Mouse (Mus musculus) neural tube, embryonic 14.5 days (tissue): ENCODE results near the gene Kif24. TPM values are rescaled to one million over a fixed set of nuclear protein-coding genes. Genes with fewer than 3 reads are reported as not detected.
"Not testable (repeated sequence)": the region's sequence is repeated elsewhere in the genome, so short reads cannot be mapped to it uniquely, and the experiment has no call there.

Source experiments
- ATAC-seq: fragments of 200-750 bp; cut with Nextera tagmentation; 2 replicates; pipeline ENCODE4 v1.8.0; 2017; ENCODE audit warnings: low read depth, mild to moderate bottlenecking, moderate TSS enrichment, moderate library complexity
- H3K27ac ChIP-seq: fragments of 300-500 bp; sonication (generic); 2 replicates; pipeline ENCODE4 v1.5.1; 2014; ENCODE audit warnings: low read depth, mild to moderate bottlenecking, control low read depth, low read length, moderate library complexity, mixed read lengths
- H3K27me3 ChIP-seq: fragments of 300-500 bp; sonication (generic); 2 replicates; pipeline ENCODE4 v1.6.1; 2014; ENCODE audit warnings: low read length; ENCODE audit not compliant: control insufficient read depth, insufficient read depth
- H3K36me3 ChIP-seq: fragments of 300-500 bp; sonication (generic); 2 replicates; pipeline ENCODE4 v1.6.1; 2014; ENCODE audit warnings: low read length, mixed read lengths; ENCODE audit not compliant: control insufficient read depth, insufficient read depth
- H3K4me1 ChIP-seq: fragments of 300-500 bp; sonication (generic); 2 replicates; pipeline ENCODE4 v1.6.1; 2014; ENCODE audit warnings: low read length; ENCODE audit not compliant: control insufficient read depth, insufficient read depth
- H3K4me2 ChIP-seq: fragments of 300-500 bp; sonication (generic); 2 replicates; pipeline ENCODE4 v1.6.1; 2014; ENCODE audit warnings: mild to moderate bottlenecking, low read depth, low read length, control low read depth
- H3K4me3 ChIP-seq: fragments of 300-500 bp; sonication (generic); 2 replicates; pipeline ENCODE4 v1.5.1; 2014; ENCODE audit warnings: low read depth, low read length, control low read depth, mixed read lengths
- H3K9ac ChIP-seq: fragments of 300-500 bp; sonication (generic); replicated peaks from 2 replicates; pipeline ENCODE4 v1.6.1; 2014; ENCODE audit warnings: low read depth, mild to moderate bottlenecking, control low read depth, low read length, mixed read lengths
- H3K9me3 ChIP-seq: fragments of 300-500 bp; sonication (generic); 2 replicates; pipeline ENCODE4 v1.6.1; 2016; ENCODE audit warnings: low read length; ENCODE audit not compliant: control insufficient read depth
- WGBS: fragments of 180-500 bp; shearing (Covaris S2); extraction: QIAGEN DNeasy Blood & Tissue Kit; methylation state at CpG from one replicate; pipeline ENCODE4 v1.1.7; 2014; 5-methylcytosine and 5-hydroxymethylcytosine counted together
- polyA plus RNA-seq: library from polyadenylated mRNA; unstranded; fragments of >200 nt; fragmentation: Nextera tagmentation; extraction: Ambion mirVana; gene quantifications from 2 replicates; pipeline ENCODE4 v1.2.1, GENCODE M21; 2014

The Kif24 gene
- polyA plus RNA-seq, 1 experiment from 2014 or later = 2.3 TPM

DNA sequence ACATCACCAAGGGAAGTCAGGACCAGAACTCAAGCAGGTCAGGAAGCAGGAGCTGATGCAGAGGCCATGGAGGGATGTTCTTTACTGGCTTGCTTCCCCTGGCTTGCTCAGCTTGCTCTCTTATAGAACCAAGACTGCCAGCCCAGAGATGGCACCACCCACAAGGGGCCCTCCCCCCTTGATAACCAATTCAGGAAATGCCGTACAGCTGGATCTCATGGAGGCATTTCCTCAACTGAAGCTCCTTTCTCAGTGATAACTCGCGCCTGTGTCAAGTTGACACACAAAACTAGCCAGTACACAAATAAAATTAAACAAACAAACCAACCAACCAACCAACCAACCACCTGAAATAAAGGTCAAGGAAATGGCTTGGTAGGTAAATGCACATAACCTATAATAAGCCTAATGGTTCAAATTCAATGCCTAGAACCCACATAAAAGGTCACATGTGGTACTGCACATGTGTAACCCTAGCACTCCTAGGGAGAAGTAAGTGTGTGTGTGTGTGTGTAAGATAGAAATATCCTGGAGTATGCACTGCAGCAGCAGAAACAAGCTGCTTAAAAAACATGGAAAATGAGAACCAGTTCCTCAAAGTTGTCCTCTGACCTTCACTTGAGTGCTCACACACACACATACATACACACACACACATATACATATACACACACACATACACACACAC is 1.5 kb downstream of the Kif24 start:
- not testable (repeated sequence) for H3K4me3 ChIP-seq, H3K9ac ChIP-seq
- 79% methylated on average over 3 of the region's 3 CpGs for WGBS

DNA sequence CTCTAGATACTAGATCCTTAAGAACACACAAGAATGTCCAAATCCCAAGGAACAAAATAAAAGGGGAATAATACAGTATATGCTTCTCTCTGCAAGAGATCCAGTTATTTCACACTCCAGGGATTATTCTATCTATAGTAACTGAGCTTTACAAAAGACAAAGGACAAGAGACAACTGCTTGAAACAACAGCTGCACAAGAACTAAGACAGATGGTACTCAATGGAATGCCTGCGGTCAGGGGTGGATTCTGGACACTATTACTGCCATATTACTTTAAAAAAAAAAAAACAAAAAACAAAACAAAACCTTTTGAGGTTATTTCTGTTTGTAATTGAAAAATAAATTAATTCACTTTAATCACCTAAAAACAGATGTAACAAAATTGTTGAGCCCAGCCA is 4.0 kb downstream of the Kif24 start:
- Histone ChIP-seq H3K9me3 (no peaks in the 10 kb centered on the region), H3K36me3 (no peaks in the 10 kb centered on the region), H3K4me1 (peaks cover 4% of the 10 kb centered on the region; the same call in 1 of the 2 replicates), H3K27ac (no peak overlapping the region), H3K4me3 (no peak overlapping the region), H3K4me2 (no peak overlapping the region), H3K27me3 (no peaks in the 10 kb centered on the region), H3K9ac (no peak overlapping the region)
- WGBS = 93% methylated on average over 1 of the region's 1 CpGs
- ATAC-seq = no peak

More for the DNA sequence above, 1.5 kb downstream of the Kif24 start:
- ATAC-seq, H3K4me1 ChIP-seq, H3K36me3 ChIP-seq, H3K27me3 ChIP-seq, H3K9me3 ChIP-seq, H3K4me2 ChIP-seq, H3K27ac ChIP-seq: not testable (repeated sequence)

DNA sequence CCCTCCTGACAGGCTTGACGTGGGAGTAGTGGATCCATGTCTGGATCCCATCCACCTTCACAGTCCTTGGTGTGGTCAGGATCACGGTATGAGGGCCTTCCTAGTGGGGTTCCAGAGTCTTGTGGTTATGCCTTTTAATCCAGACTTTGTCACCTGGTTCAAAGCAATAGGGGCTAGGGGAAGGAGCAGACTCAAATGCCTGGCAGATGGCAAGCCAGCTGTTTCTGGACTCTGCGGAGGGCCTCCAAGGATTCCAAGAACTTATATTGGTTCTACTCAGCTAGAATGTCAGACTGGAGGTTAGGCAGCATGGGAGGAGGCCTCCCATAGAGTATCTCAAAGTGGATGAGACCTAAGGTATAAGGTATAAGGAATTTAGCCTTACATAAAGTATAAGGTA is 17.1 kb downstream of the Kif24 start:
- Histone ChIP-seq H3K36me3 (no peaks in the 10 kb centered on the region), H3K4me1 (no peaks in the 10 kb centered on the region), H3K27ac (no peak overlapping the region), H3K27me3 (no peaks in the 10 kb centered on the region), H3K9me3 (no peaks in the 10 kb centered on the region), H3K4me2 (no peak overlapping the region), H3K9ac (no peak overlapping the region), H3K4me3 (no peak overlapping the region)
- no peak for ATAC-seq
- 100% methylated on average over 3 of the region's 3 CpGs for WGBS

DNA sequence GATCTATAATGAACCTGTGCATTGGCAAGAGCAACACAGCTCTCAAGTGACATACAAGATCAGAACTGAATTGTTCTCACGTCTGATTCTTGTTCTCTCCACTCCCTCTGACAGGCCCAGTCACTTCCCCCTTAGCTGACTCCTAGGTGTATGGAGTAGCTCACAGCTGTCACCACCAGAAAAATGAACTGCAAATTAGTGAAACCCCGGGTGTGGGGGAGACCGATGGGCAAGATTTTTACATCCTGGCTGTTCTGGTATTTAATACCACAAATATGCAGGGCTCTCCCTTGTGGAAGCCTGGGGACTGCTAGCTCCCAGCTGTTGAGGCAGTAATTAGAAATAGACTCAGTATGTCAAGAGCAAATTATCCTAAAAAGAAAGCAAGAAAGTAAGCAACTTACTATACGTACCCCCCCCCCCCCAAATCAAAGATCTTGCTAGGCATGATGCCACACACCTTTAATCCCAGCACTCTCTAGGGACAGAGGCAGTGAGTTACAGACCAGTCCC is 21.8 kb downstream of the Kif24 start:
- H3K9ac ChIP-seq = no peak overlapping the region
- ATAC-seq = no peak
- H3K9me3 ChIP-seq = no peaks in the 10 kb centered on the region
- no peaks in the 10 kb centered on the region for H3K27me3 ChIP-seq
- WGBS = 89% methylated on average over 4 of the region's 4 CpGs
- H3K36me3 ChIP-seq = no peaks in the 10 kb centered on the region
- H3K4me2 ChIP-seq = no peak overlapping the region
- no peaks in the 10 kb centered on the region for H3K4me1 ChIP-seq
- H3K27ac ChIP-seq = no peak overlapping the region
- no peak overlapping the region for H3K4me3 ChIP-seq

DNA sequence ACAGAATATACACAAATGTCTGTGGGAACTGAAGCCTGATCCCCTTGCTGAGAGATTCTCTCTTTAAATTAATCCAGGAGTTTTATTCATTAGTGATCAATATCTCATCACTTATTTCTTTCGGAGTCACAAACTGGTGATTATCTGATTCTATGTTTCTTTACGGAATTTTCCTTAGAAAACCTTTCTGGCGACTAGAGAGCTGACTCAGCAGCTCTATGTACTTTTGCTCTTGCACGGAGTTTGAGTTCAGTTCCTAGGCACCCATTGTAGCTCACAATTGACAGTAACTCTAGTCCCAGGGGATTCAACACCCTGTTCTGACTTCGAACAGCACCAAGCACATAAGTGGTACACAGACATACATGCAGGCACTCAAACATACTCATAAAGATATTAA is 25.8 kb downstream of the Kif24 start:
- Histone ChIP-seq H3K9me3 (no peaks in the 10 kb centered on the region), H3K4me2 (no peak overlapping the region), H3K4me1 (no peaks in the 10 kb centered on the region), H3K36me3 (no peaks in the 10 kb centered on the region), H3K4me3 (no peak overlapping the region), H3K9ac (no peak overlapping the region), H3K27ac (no peak overlapping the region), H3K27me3 (no peaks in the 10 kb centered on the region)
- ATAC-seq = no peak
- 85% methylated on average over 5 of the region's 5 CpGs for WGBS

DNA sequence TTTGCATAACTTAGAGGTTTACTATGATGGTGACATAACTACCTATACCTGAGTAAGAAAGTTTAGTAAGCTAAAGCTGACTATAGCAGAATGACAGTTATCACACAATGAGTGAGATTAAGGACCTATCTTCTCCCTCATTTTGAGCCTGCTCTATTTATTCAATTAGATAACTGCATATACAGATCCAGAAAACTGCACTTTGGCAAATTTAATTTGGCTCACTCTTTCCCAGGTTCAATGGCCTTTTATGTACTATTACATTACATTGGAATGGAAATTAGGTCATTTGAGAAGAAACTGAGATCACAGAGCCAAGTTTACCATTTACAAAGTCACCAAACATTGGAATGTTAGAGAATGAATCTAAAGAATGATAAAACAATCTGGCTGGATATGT is 47.7 kb downstream of the Kif24 start:
- no peaks in the 10 kb centered on the region for H3K4me1 ChIP-seq
- H3K27ac ChIP-seq = no peak overlapping the region
- H3K4me2 ChIP-seq = no peak overlapping the region
- ATAC-seq = no peak
- no peaks in the 10 kb centered on the region for H3K9me3 ChIP-seq
- H3K27me3 ChIP-seq = no peaks in the 10 kb centered on the region
- H3K9ac ChIP-seq = no peak overlapping the region
- H3K36me3 ChIP-seq = no peaks in the 10 kb centered on the region
- no peak overlapping the region for H3K4me3 ChIP-seq

DNA sequence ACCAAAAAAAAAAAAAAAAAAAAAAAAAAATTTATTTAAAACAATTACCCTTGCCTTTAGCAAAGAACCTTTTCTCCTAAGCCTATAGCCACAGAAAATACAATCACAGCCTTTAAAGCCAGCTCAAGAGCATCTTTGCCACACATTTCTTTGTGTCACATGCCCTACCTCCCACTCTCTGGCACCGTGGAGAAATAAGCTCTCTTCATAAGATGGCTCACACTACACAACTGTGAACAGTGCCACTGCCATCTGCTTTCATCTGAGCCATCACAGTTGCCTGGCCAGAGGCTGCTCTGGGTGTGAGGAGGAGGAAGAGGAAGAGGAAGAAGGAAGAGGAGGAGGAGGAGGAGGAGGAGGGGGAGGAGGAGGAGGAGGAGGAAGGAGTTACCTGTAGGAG is 55.3 kb downstream of the Kif24 start:
- no peaks in the 10 kb centered on the region for H3K4me1 ChIP-seq
- no peak overlapping the region for H3K27ac ChIP-seq
- H3K9ac ChIP-seq = no peak overlapping the region
- no peaks in the 10 kb centered on the region for H3K27me3 ChIP-seq
- no peaks in the 10 kb centered on the region for H3K36me3 ChIP-seq
- WGBS = 93% methylated on average over 1 of the region's 1 CpGs
- ATAC-seq = no peak
- no peak overlapping the region for H3K4me2 ChIP-seq
- H3K9me3 ChIP-seq = no peaks in the 10 kb centered on the region
- H3K4me3 ChIP-seq = no peak overlapping the region

DNA sequence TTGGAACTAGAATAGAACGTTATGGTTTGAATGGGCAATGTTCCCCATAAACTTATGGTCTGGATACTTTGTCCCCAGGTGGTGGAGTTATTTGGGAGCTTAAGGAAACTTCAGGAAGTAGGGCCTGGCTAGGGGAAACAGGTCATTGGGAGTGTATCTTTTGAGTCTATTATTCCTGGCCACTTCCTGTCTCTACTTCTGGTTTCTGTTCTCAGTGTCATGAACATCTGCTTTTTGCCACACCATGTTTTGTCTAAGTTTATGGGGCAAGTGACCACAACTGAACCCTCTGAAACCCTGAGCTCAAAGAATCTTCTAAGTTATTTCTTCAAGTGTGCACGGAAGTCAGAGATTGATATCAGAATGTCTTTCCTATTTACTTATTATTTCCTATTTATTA is 57.3 kb downstream of the Kif24 start:
- Histone ChIP-seq H3K4me2 (no peak overlapping the region), H3K9ac (no peak overlapping the region), H3K36me3 (no peaks in the 10 kb centered on the region), H3K4me3 (no peak overlapping the region), H3K27ac (no peak overlapping the region), H3K9me3 (no peaks in the 10 kb centered on the region), H3K4me1 (no peaks in the 10 kb centered on the region), H3K27me3 (no peaks in the 10 kb centered on the region)
- 95% methylated on average over 2 of the region's 2 CpGs for WGBS
- ATAC-seq = no peak

DNA sequence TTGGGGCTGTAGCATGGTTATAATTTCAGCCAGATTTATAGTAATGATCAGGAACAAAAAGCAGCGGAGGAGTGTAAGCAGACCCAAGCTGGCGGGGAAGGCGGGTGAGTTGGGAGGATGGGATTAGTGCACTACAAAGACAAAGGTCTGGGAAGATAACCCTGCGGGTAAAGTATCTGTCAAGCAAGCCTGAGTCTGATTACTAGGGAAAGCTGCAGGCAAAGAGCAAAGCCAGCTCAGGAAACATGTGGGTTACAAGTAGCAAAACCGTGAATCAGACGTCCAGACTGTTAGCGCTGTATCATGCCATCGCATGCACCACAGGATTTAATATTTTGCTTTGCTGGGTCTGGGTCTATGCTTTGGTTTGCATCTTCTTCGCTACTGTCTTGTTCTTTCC is 58.1 kb downstream of the Kif24 start:
- H3K27ac ChIP-seq = no peak overlapping the region
- H3K9ac ChIP-seq = no peak overlapping the region
- H3K4me2 ChIP-seq = no peak overlapping the region
- H3K36me3 ChIP-seq = no peaks in the 10 kb centered on the region
- no peaks in the 10 kb centered on the region for H3K9me3 ChIP-seq
- H3K4me1 ChIP-seq = no peaks in the 10 kb centered on the region
- no peak for ATAC-seq
- no peaks in the 10 kb centered on the region for H3K27me3 ChIP-seq
- 92% methylated on average over 9 of the region's 9 CpGs for WGBS
- no peak overlapping the region for H3K4me3 ChIP-seq
